Mouse (Mus musculus): ENCODE measurements around the gene Ifna2.

Gene Ifna2

GRCm38 (mm10) chr4:88644359-88644758, 39.4 kb downstream of the Ifna2 start, which contains the start of gene Ifna13:
Ifna13 (minus strand) TSS chr4:88644459.
- no peak for DNase-seq

- no peak for DNase-seq
Measured at GRCm38 (mm10) chr4:88642526-88642925, 41.2 kb downstream of the Ifna2 start.

- DNase-seq = peak; percentile 95
Measured at GRCm38 (mm10) chr4:88641077-88641831, 42.5 kb downstream of the Ifna2 start.

GRCm38 (mm10) chr4:88640704-88641076, 43.0 kb downstream of the Ifna2 start:
- DNase-seq = no peak

- DNase-seq = no peak
Measured at GRCm38 (mm10) chr4:88634311-88634710, 49.4 kb downstream of the Ifna2 start, which contains the start of gene C87499. C87499 (minus strand) TSS chr4:88634411.
